Mouse (Mus musculus): ENCODE results near the gene Bicra.

Bicra gene

DNA sequence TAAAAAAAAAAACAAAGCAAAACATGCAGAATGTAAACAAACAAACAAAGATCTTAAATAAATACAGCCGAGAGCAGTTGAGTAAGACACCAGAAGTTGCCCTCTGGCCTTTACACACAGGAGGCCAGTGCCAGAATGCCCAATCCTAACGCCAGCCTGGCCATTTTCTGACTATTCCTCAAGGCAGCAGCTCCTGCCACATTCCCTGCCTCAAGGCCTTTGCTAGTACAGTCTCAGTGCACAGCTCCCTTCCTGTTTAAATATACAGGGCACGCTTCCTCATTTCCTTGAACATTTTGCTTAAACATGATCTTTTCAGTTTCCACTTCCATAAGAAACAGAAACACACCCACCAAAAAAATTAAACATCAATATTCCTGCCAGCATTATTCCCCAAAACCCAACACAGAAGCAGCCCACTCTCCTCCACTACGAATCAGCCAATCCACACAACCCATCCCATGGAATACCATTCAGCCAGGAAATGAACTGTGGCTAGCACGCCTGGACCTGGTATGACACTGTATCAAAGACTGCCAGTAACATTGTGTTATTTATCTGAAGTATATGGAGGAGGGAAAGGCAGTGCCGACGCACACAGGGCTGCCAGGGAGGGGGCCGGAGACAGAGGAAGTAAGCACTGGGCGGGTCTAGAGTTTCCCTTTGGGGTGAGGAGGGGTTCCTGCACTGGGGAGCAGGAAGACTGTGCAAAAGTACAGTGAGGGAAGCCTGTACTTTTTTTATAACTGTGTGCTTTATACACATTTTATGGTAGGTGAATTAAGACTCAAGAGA, 29.5 kb downstream of the Bicra start:
- intact Hi-C loops (cut with DNase I), result no loop called here

DNA sequence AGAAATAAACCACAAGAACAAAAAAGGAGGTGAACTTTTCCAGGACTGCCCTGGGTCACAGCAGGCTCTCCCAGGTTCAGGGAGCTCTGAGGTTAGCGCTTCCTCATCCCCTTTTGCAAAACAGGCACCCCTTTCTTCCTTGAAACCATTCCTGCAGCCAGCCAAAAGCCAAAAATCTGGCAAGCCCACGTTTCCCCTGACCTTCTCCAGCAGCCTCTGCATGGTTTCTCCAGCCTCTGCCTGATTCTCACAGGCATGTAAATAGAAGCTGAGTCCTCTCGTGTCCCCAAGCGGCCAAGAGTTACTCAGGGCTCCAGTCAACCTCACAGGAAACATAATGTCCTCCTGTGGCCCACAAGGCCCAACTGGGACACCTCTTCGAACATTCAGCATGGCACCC, 32.3 kb downstream of the Bicra start:
- intact Hi-C loops (cut with DNase I), result no loop called here

GRCm38 (mm10) chr7:16014521-16015175, 33.1 kb downstream of the Bicra start:
- intact Hi-C loops (cut with DNase I), result no loop called here

- intact Hi-C loops (cut with DNase I), result no loop called here
Observed at GRCm38 (mm10) chr7:16013722-16014275, 33.9 kb downstream of the Bicra start.

DNA sequence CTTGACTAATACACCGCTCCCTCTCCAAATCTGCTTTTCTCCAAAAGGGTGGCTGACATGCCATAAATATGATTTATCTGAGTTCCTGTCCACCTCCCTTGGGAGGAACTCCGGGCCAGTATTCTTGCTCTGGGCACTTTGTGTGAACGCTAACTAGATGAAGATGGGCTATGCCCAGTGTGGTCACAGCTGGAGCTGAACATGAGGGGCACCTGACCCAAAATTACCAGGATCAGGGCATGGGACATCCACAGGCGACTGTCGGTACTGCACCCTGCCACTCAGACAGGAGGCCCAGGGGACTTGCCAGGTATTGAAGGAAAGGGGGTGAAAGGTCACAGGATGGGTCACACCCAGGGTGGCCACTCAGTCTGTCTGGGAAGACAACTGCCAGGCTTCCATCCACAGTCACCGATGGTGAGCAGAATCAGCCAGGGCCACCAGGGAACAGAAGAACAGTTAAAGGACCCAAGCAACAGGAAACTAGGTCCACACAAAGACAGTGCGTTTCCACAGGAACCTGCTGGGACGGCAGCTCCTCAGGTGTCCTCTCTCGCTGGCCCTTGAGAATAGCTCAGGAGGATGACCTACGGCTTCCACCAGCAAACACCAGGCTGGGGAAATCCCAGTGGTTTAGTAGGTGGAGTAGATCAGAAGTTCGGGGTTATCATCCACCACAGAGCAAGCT, 35.0 kb downstream of the Bicra start:
- intact Hi-C loops (cut with DNase I), result no loop called here

GRCm38 (mm10) chr7:16011418-16012085, 36.2 kb downstream of the Bicra start:
- intact Hi-C loops (cut with DNase I), result no loop called here

- intact Hi-C loops (cut with DNase I), result no loop called here
Observed at GRCm38 (mm10) chr7:16010649-16011048, 37.1 kb downstream of the Bicra start.

GRCm38 (mm10) chr7:16009636-16010035, 38.1 kb downstream of the Bicra start:
- intact Hi-C loops (cut with DNase I), result no loop called here

DNA sequence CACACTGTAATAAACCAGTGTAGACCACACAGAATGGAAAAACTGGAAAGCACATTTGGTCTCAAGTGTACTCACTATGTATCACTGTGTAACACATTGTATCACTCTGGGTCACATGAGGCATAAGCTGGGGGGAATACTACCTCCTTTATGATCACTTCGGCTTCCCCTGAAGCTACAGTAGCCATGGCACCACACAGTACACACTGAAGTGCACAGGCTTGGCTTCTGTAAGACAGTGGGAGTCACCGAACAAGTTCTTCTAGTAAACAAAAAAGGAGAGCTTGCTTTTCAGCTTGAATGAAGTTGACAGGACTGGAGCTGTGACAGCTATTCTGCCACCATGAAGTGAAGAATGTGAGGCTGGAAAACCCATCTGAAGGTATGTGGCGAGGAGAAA, 42.7 kb downstream of the Bicra start:
- intact Hi-C loops (cut with DNase I), result no loop called here

GRCm38 (mm10) chr7:16004177-16004856, 43.4 kb downstream of the Bicra start:
- intact Hi-C loops (cut with DNase I), result no loop called here

GRCm38 (mm10) chr7:16003032-16003431, 44.7 kb downstream of the Bicra start:
- intact Hi-C loops (cut with DNase I), result no loop called here

DNA sequence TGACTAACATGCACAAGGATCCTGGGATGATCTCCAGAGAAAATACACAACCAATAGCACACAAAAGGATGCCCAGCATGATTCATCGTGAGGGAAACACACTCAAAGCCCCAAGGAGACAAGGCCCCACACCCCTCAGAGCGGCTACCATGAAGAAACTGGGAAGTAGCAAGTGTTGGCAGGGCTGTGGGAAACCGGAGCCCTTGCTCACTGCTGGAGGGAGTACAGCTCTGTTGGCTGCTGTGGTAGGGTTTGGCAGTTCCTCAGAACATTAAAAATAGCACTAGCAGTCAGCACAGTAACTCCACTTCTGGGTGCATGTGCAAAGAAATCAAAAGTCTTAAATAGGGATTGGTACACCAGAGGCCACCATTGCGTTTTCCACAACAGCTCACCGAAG, 45.5 kb downstream of the Bicra start:
- intact Hi-C loops (cut with DNase I), result no loop called here

- intact Hi-C loops (cut with DNase I), result no loop called here
Observed at GRCm38 (mm10) chr7:16001691-16002090, 46.0 kb downstream of the Bicra start.

- intact Hi-C loops (cut with DNase I), result no loop called here
Observed at GRCm38 (mm10) chr7:15993789-15994188, 53.9 kb downstream of the Bicra start.

GRCm38 (mm10) chr7:15993152-15993551, 54.6 kb downstream of the Bicra start:
- intact Hi-C loops (cut with DNase I), result no loop called here

- intact Hi-C loops (cut with DNase I), result no loop called here
Observed at GRCm38 (mm10) chr7:15991764-15992163, 56.0 kb downstream of the Bicra start.

- intact Hi-C loops (cut with DNase I), result no loop called here
Observed at GRCm38 (mm10) chr7:15987661-15988356, 59.9 kb downstream of the Bicra start.

DNA sequence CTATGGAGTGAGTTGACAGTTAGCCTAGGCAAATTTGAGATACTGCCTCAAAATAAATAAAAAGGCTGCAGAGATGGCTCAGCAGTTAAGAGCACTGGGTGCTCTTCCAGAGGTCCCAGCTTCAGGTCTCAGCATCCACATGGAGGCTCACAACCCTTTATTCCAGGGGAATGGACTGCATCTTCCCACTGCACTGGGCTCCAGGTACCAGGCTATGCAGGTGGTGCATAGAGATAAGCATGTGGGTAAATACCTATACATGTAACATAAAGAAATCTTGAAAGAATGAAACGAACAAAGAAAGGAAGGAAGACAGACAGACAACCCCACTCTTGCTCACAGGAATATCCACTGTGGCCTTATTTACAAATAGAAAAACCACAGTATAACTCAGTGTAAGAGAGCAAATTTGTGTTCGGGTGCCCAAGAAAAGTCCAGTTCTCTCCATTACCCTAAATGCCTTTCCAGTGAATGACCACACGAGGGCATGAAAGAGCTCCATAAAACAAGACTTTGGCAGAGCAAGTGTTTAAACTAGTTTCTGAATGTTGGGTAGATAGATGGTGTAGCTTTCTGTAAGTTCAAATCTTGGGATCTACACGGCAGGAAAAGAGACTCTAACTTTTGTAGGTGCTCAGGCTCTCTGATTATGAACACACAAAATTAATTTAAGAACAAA, 64.9 kb downstream of the Bicra start:
- intact Hi-C loops (cut with DNase I), result loop anchor here (2.0 kb wide), 2 partner anchors 68 to 172 kb away; no protein-coding TSS in a partner anchor

DNA sequence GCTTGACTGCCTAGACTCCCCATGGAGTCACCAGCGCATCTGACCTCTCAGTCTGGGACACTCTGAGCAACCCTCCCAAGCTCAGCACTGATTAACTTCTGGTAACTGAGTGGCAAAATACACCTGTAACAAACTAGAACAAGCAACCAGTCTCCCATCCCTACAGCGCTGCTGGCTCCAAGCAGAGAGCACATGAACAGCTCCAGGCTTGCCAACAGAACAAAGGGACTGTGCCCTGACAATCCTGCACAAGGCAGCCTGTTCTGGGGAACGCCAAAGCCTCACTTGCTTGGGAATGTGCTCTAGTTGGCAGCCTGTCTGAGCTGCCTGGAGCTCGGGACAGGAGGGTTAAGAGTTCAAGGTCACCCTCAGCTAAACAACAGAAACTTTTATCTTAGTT, 66.2 kb downstream of the Bicra start:
- intact Hi-C loops (cut with DNase I), result no loop called here

GRCm38 (mm10) chr7:15980246-15980645, 67.5 kb downstream of the Bicra start:
- intact Hi-C loops (cut with DNase I), result no loop called here

Data from adrenal gland (tissue).